Mouse (Mus musculus) lung, postnatal 0 days (tissue): ENCODE data around the gene Tmem168. TPM values are rescaled to one million over a fixed set of nuclear protein-coding genes. Genes with fewer than 3 reads are reported as not detected.

Source experiments
- ATAC-seq: fragments of 200-750 bp; cut with Nextera tagmentation; 2 replicates; pipeline ENCODE4 v1.8.0; 2017; ENCODE audit warnings: moderate library complexity
- DNase-seq: peaks from one replicate; pipeline ENCODE4 v3.0.0-alpha.2; 2016; ENCODE audit warnings: low spot score
- H3K27ac ChIP-seq: fragments of 300-500 bp; sonication (generic); 2 replicates; pipeline ENCODE4 v1.5.1; 2014; ENCODE audit warnings: antibody characterized with exemption, mild to moderate bottlenecking, low read length, mixed read lengths
- H3K27me3 ChIP-seq: fragments of 300-500 bp; sonication (generic); replicated peaks from 2 replicates; pipeline ENCODE4 v1.6.1; 2014; ENCODE audit warnings: low read length, mixed read lengths; ENCODE audit not compliant: insufficient read depth
- H3K36me3 ChIP-seq: fragments of 300-500 bp; sonication (generic); 2 replicates; pipeline ENCODE4 v1.6.1; 2014; ENCODE audit warnings: low read length, mixed read lengths; ENCODE audit not compliant: insufficient read depth
- H3K4me1 ChIP-seq: fragments of 300-500 bp; sonication (generic); 2 replicates; pipeline ENCODE4 v1.6.1; 2014; ENCODE audit warnings: antibody characterized with exemption, low read depth, low read length, mixed read lengths; ENCODE audit not compliant: insufficient read depth
- H3K4me2 ChIP-seq: fragments of 300-500 bp; sonication (generic); replicated peaks from 2 replicates; pipeline ENCODE4 v1.6.1; 2014; ENCODE audit warnings: low read depth, mild to moderate bottlenecking, low read length, moderate library complexity, mixed read lengths
- H3K4me3 ChIP-seq: fragments of 300-500 bp; sonication (generic); 2 replicates; pipeline ENCODE4 v1.5.1; 2014; ENCODE audit warnings: low read depth, low read length
- H3K9ac ChIP-seq: fragments of 300-500 bp; sonication (generic); replicated peaks from 2 replicates; pipeline ENCODE4 v1.6.1; 2014; ENCODE audit warnings: low read depth, mild to moderate bottlenecking
- H3K9me3 ChIP-seq: fragments of 300-500 bp; sonication (generic); 2 replicates; pipeline ENCODE4 v1.6.1; 2016; ENCODE audit warnings: low read length, mixed read lengths
- CTCF ChIP-seq: IDR thresholded peaks from 2 replicates; pipeline ENCODE4 v1.5.1; 2016; ENCODE audit warnings: antibody characterized with exemption, mild to moderate bottlenecking
- EP300 ChIP-seq: IDR thresholded peaks from 2 replicates; pipeline ENCODE4 v1.6.1; 2016; ENCODE audit warnings: antibody characterized with exemption, mild to moderate bottlenecking, control low read depth
- WGBS: fragments of 180-500 bp; shearing (Covaris S2); extraction: QIAGEN DNeasy Blood & Tissue Kit; methylation state at CpG from one replicate; pipeline ENCODE4 v1.1.7; 2014; 5-methylcytosine and 5-hydroxymethylcytosine counted together
- polyA plus RNA-seq: library from polyadenylated mRNA; unstranded; fragments of >200 nt; fragmentation: Nextera tagmentation; extraction: Ambion mirVana; gene quantifications from 2 replicates; pipeline ENCODE4 v1.2.1, GENCODE M21; 2015

The Tmem168 gene
- polyA plus RNA-seq, 1 experiment from 2014 or later: 29.4 TPM

DNA sequence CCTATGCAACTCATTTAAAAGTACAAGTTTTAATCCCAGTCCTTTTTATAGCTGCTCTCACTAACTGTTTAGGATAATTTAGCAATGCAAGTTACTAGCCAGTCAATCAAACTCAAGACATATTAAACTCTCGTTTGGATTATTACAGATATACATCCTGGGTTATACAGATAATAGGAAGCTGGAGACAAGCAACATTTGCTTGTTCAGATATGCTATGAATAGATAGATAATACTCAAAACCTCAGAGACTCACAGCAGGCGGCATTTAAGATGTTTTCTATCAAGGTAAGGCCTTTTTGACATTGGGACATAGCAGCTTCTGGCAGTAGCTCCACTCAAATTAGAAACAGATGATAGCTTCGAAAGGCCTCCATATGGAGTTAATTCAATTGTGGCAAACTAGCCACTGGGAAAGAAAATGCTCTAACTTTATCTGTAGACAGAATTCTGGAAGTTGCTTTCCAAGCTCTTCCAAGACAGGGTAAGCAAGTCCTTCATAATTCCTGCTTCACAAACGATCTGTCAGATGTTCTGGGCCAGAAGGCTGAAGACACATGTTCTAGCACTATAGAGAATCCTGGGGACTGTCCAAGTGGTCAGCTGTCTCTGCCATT lies 15.1 kb downstream of the Tmem168 start:
- 77% methylated on average over 4 of the region's 4 CpGs for WGBS
- no peak for TF ChIP-seq CTCF
- TF ChIP-seq EP300: no peak
- Histone ChIP-seq H3K27me3 (no peaks in the 10 kb centered on the region), H3K4me1 (no peaks in the 10 kb centered on the region), H3K27ac (no peak overlapping the region), H3K9ac (no peak overlapping the region), H3K36me3 (peaks cover 18% of the 10 kb centered on the region; the same call in 1 of the 2 replicates), H3K4me3 (no peak overlapping the region), H3K9me3 (no peaks in the 10 kb centered on the region), H3K4me2 (no peak overlapping the region)
- no peak for DNase-seq
- ATAC-seq: no peak

GRCm38 (mm10) chr6:13586560-13586959 lies 21.3 kb downstream of the Tmem168 start:
- Histone ChIP-seq H3K4me2 (no peak overlapping the region), H3K4me1 (no peaks in the 10 kb centered on the region), H3K9me3 (no peaks in the 10 kb centered on the region), H3K36me3 (peaks cover 8% of the 10 kb centered on the region; the same call in 1 of the 2 replicates), H3K9ac (no peak overlapping the region), H3K27me3 (no peaks in the 10 kb centered on the region), H3K4me3 (no peak overlapping the region), H3K27ac (no peak overlapping the region)
- ATAC-seq (no peak), DNase-seq (no peak)
- 44% methylated on average over 2 of the region's 2 CpGs for WGBS
- no peak for TF ChIP-seq EP300
- no peak for TF ChIP-seq CTCF

GRCm38 (mm10) chr6:13586154-13586553 lies 21.7 kb downstream of the Tmem168 start:
- 73% methylated on average over 8 of the region's 8 CpGs for WGBS
- no peak for ATAC-seq
- H3K27me3 ChIP-seq: no peaks in the 10 kb centered on the region
- no peaks in the 10 kb centered on the region for H3K9me3 ChIP-seq
- peaks cover 5% of the 10 kb centered on the region; the same call in 1 of the 2 replicates for H3K36me3 ChIP-seq
- no peak overlapping the region for H3K4me2 ChIP-seq
- TF ChIP-seq EP300 (no peak), CTCF (no peak)
- no peak overlapping the region for H3K27ac ChIP-seq
- H3K4me1 ChIP-seq: no peaks in the 10 kb centered on the region
- DNase-seq: no peak
- H3K4me3 ChIP-seq: no peak overlapping the region
- H3K9ac ChIP-seq: no peak overlapping the region

GRCm38 (mm10) chr6:13584788-13585187 lies 23.1 kb downstream of the Tmem168 start:
- Histone ChIP-seq H3K9me3 (no peaks in the 10 kb centered on the region), H3K27me3 (no peaks in the 10 kb centered on the region), H3K4me2 (no peak overlapping the region), H3K4me1 (no peaks in the 10 kb centered on the region), H3K4me3 (no peak overlapping the region), H3K9ac (no peak overlapping the region), H3K27ac (no peak overlapping the region), H3K36me3 (peaks cover 7% of the 10 kb centered on the region; the same call in 1 of the 2 replicates)
- DNase-seq (no peak), ATAC-seq (no peak)
- TF ChIP-seq EP300 (no peak), CTCF (no peak)
- 83% methylated on average over 6 of the region's 6 CpGs for whole genome bisulfite sequencing

DNA sequence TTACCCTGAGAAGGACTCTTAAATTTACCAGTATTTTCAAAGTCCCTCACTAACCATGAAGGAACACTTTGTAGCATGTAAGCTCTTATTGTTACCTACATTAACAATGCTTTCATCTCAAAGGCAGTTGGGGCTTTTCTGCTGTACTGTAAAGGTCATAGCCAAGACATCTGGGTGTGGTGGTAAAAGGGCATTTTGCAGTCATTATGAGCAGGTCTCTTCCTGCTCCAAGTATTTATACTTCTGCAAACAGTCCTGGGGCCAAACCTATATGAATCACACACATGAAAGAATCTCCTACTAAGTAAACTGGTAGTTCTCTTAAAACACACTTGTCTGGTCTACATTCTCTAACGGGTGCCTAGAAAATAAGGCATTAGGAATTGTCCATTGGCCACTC lies 25.8 kb downstream of the Tmem168 start:
- ATAC-seq (no peak), DNase-seq (no peak)
- no peaks in the 10 kb centered on the region for H3K27me3 ChIP-seq
- no peak overlapping the region for H3K9ac ChIP-seq
- TF ChIP-seq EP300 (no peak), CTCF (no peak)
- no peaks in the 10 kb centered on the region for H3K9me3 ChIP-seq
- WGBS: 54% methylated on average over 1 of the region's 1 CpGs
- H3K4me3 ChIP-seq: no peak overlapping the region
- 0 out of 2 replicates have a peak, but pooled peaks cover 5% of the 10 kb centered on the region for H3K36me3 ChIP-seq
- H3K4me2 ChIP-seq: no peak overlapping the region
- no peaks in the 10 kb centered on the region for H3K4me1 ChIP-seq
- no peak overlapping the region for H3K27ac ChIP-seq

DNA sequence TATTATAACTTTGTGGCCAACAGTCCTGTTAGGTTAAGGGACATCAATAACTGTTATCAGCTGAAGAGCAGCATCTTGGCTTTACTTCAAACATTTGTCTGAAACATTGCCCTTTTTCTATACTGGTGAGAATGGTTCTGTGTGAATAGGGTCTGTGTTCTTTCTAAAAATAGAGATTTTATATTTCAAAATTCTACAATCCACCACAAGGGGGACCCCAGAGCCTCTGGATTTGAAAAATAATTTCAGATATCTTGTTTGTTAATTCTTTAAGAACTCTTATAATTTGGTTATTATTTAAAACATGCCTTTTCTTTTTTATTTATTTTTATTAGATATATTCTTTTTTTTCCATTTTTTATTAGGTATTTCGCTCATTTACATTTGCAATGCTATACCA lies 42.2 kb downstream of the Tmem168 start:
- WGBS: 84% methylated on average over 1 of the region's 1 CpGs
- DNase-seq: peak; percentile 27

DNA sequence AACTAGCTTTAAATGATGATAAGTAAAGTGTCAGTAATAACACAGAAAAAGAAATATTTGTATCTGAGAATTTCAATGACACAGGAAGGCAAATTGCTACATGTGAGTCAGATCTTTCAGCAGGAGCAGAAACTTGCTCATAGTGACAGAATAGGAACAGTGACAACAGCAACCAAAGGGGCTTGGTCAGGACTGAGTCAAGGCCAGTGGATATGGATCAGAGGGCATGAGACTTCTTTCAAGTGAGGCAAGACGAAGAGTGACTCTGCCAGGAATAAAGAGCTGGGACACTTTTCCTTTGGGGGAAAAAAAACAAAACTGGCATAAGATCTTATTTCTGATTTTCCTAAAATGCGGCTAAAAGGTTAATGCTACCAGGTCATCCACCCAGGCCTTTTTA lies 52.6 kb downstream of the Tmem168 start:
- DNase-seq (no peak), ATAC-seq (no peak)
- Histone ChIP-seq H3K4me1 (no peaks in the 10 kb centered on the region), H3K36me3 (no peaks in the 10 kb centered on the region), H3K27me3 (no peaks in the 10 kb centered on the region), H3K4me2 (no peak overlapping the region), H3K9ac (no peak overlapping the region), H3K27ac (no peak overlapping the region), H3K9me3 (no peaks in the 10 kb centered on the region), H3K4me3 (no peak overlapping the region)
- no peak for TF ChIP-seq CTCF
- TF ChIP-seq EP300: no peak
- 75% methylated on average over 2 of the region's 2 CpGs for WGBS

More for the DNA sequence above, 42.2 kb downstream of the Tmem168 start:
- Histone ChIP-seq H3K9me3 (no peaks in the 10 kb centered on the region), H3K4me2 (no peak overlapping the region), H3K4me3 (no peak overlapping the region), H3K4me1 (no peaks in the 10 kb centered on the region), H3K27ac (no peak overlapping the region), H3K27me3 (no peaks in the 10 kb centered on the region), H3K9ac (no peak overlapping the region), H3K36me3 (no peaks in the 10 kb centered on the region)
- ATAC-seq: no peak
- TF ChIP-seq EP300 (no peak), CTCF (peak; percentile 33)
